Mouse (Mus musculus) small intestine, adult 2 months (tissue): ENCODE measurements around the gene Armcx5.

Experiments used
- CTCF ChIP-seq: fragments of 200-500 bp; IDR thresholded peaks from 2 replicates; pipeline ENCODE4 v1.5.1; 2012; ENCODE audit warnings: low read depth, mild to moderate bottlenecking, control low read depth, inconsistent platforms, low read length, moderate library complexity, mixed read lengths; ENCODE audit not compliant: insufficient replicate concordance, insufficient read length; ENCODE audit errors: extremely low read depth
- POLR2A ChIP-seq: fragments of 200-500 bp; IDR thresholded peaks from 2 replicates; pipeline ENCODE4 v1.6.1; 2012; ENCODE audit warnings: low read depth, mild to moderate bottlenecking, control low read depth, inconsistent platforms, low read length, moderate library complexity

- TF ChIP-seq POLR2A (no peak), CTCF (no peak)
Measured at GRCm38 (mm10) chrX:135761707-135762106, 19.2 kb downstream of the Armcx5 start.
